Mouse (Mus musculus): ENCODE results near the gene Tenm2. TPM values are rescaled to one million over a fixed set of nuclear protein-coding genes. Genes with fewer than 3 reads are reported as not detected.

Tenm2 gene
- polyA plus RNA-seq, 1 experiment from 2014 or later = 5.5 TPM

DNA sequence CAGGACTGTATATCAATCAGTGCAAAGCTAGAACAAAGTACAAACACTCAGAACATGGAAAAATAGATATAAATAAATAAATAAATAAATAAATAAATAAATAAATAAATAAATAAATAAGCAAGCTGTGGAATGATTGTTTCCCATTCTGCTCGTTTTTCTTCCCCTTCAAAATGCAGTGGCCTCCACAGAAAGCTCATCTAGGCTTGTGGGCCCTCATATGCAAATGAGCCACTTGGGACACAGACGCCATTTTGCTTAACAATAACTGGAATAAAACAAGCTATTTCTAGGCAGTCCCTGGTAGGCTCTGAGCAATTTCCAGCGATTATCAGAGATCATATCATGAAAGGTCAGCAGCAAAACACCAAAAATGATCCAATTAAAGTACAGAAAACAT lies 672.9 kb downstream of the Tenm2 start:
- Histone ChIP-seq H3K27ac (replicated peaks) (no peak overlapping the region), H3K9me3 (replicated peaks) (no peaks in the 10 kb centered on the region), H3K27me3 (no peaks in the 10 kb centered on the region), H3K36me3 (no peaks in the 10 kb centered on the region), H3K9ac (no peak overlapping the region), H3K4me2 (replicated peaks) (no peak overlapping the region), H3K4me1 (no peaks in the 10 kb centered on the region), H3K4me3 (replicated peaks) (no peak overlapping the region)
- no peak for ATAC-seq (ENCODE audit: insufficient number of reproducible peaks, low FRiP score, low TSS enrichment, low read depth)
- 70% methylated on average over 3 of the region's 3 CpGs for WGBS

- Histone ChIP-seq H3K4me1 (no peaks in the 10 kb centered on the region), H3K27me3 (no peaks in the 10 kb centered on the region), H3K27ac (replicated peaks) (no peak overlapping the region), H3K9me3 (replicated peaks) (no peaks in the 10 kb centered on the region), H3K4me3 (replicated peaks) (no peak overlapping the region), H3K4me2 (replicated peaks) (no peak overlapping the region), H3K9ac (no peak overlapping the region), H3K36me3 (no peaks in the 10 kb centered on the region)
- ATAC-seq (ENCODE audit: insufficient number of reproducible peaks, low FRiP score, low TSS enrichment, low read depth) = no peak
- 76% methylated on average over 7 of the region's 7 CpGs for WGBS
These were observed 674.8 kb downstream of the Tenm2 start for GRCm38 (mm10) chr11:36560785-36561548.

GRCm38 (mm10) chr11:36557316-36557715 lies 678.4 kb downstream of the Tenm2 start:
- 79% methylated on average over 6 of the region's 6 CpGs for WGBS
- no peak overlapping the region for H3K4me3 ChIP-seq (replicated peaks)
- no peak overlapping the region for H3K27ac ChIP-seq (replicated peaks)
- no peaks in the 10 kb centered on the region for H3K4me1 ChIP-seq
- H3K4me2 ChIP-seq (replicated peaks) = no peak overlapping the region
- no peak overlapping the region for H3K9ac ChIP-seq
- no peaks in the 10 kb centered on the region for H3K27me3 ChIP-seq
- no peaks in the 10 kb centered on the region for H3K36me3 ChIP-seq
- no peak for ATAC-seq (ENCODE audit: insufficient number of reproducible peaks, low FRiP score, low TSS enrichment, low read depth)
- no peaks in the 10 kb centered on the region for H3K9me3 ChIP-seq (replicated peaks)

GRCm38 (mm10) chr11:36553286-36553685 lies 682.5 kb downstream of the Tenm2 start:
- Histone ChIP-seq H3K27me3 (no peaks in the 10 kb centered on the region), H3K4me2 (replicated peaks) (no peak overlapping the region), H3K36me3 (no peaks in the 10 kb centered on the region), H3K9ac (no peak overlapping the region), H3K4me1 (0 out of 2 replicates have a peak, but pooled peaks cover 3% of the 10 kb centered on the region), H3K27ac (replicated peaks) (no peak overlapping the region), H3K9me3 (replicated peaks) (no peaks in the 10 kb centered on the region), H3K4me3 (replicated peaks) (no peak overlapping the region)
- WGBS = 56% methylated on average over 5 of the region's 5 CpGs
- ATAC-seq (ENCODE audit: insufficient number of reproducible peaks, low FRiP score, low TSS enrichment, low read depth) = no peak

- Histone ChIP-seq H3K27me3 (no peaks in the 10 kb centered on the region), H3K9ac (no peak overlapping the region), H3K9me3 (replicated peaks) (no peaks in the 10 kb centered on the region), H3K4me3 (replicated peaks) (no peak overlapping the region), H3K4me1 (0 out of 2 replicates have a peak, but pooled peaks cover 3% of the 10 kb centered on the region), H3K36me3 (no peaks in the 10 kb centered on the region), H3K4me2 (replicated peaks) (no peak overlapping the region), H3K27ac (replicated peaks) (no peak overlapping the region)
- ATAC-seq (ENCODE audit: insufficient number of reproducible peaks, low FRiP score, low TSS enrichment, low read depth) = no peak
- WGBS = 19% methylated on average over 4 of the region's 4 CpGs
These were observed 685.1 kb downstream of the Tenm2 start for GRCm38 (mm10) chr11:36550649-36551048.

DNA sequence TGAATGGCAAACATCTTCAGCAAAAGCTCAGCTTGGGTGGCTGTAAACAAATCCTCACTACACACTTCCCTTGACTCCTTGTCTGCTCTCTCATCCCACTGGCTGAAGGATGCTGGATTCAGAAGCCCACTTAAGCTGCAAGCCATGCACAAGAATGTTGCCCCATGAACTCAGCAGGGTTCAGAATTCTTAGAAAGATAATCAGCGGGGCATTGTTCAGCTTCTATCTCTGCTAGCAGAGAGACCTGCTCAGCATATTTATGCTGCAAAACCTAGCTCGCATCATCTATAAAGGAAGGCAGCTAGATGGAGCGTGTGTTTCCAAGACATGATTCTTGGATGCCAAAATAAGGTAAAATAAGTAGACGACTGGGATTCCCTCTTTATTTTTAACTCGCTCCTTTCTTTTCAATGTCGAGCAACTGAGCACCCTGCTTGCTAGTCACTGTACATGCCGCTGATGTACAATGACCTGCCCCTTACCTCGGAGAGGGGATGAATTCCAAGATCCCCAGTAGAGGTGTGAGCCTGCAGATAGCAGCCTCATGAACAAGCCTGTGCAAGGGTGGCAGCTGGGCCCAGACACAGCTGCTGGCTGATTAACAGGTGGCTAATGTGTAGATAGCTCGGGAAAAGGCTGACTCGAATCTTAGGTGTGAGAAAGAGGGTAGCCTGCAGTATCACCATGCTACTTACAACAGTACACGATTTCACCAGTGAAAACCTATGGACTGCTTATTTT lies 686.2 kb downstream of the Tenm2 start:
- no peak for ATAC-seq (ENCODE audit: insufficient number of reproducible peaks, low FRiP score, low TSS enrichment, low read depth)
- no peak overlapping the region for H3K9ac ChIP-seq
- H3K27ac ChIP-seq (replicated peaks) = no peak overlapping the region
- H3K4me2 ChIP-seq (replicated peaks) = no peak overlapping the region
- no peak overlapping the region for H3K4me3 ChIP-seq (replicated peaks)
- no peaks in the 10 kb centered on the region for H3K36me3 ChIP-seq
- no peaks in the 10 kb centered on the region for H3K9me3 ChIP-seq (replicated peaks)
- WGBS = 61% methylated on average over 11 of the region's 11 CpGs
- H3K27me3 ChIP-seq = no peaks in the 10 kb centered on the region
- 0 out of 2 replicates have a peak, but pooled peaks cover 3% of the 10 kb centered on the region for H3K4me1 ChIP-seq

DNA sequence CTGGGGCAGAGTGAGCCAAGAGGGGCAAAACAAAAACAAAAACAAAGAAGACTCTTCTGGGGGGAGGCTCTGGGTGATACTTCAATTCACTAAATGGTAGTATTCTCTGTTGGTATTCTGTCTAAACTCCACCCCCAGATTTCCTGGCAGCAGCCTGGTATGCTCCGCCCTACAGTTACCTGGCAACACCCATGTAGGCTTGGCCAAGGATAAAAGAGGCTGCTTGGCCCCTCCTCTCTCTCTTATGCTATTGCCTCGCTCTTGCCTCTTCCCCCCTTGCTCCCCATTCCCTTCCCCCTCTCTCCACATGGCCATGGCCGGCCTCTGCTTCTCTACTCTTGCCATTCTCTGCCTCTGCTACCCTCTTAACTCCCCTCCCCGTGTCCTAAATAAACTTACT lies 687.6 kb downstream of the Tenm2 start:
- Histone ChIP-seq H3K4me1 (0 out of 2 replicates have a peak, but pooled peaks cover 3% of the 10 kb centered on the region), H3K9ac (no peak overlapping the region), H3K4me2 (replicated peaks) (no peak overlapping the region), H3K9me3 (replicated peaks) (no peaks in the 10 kb centered on the region), H3K36me3 (no peaks in the 10 kb centered on the region), H3K27ac (replicated peaks) (no peak overlapping the region), H3K27me3 (no peaks in the 10 kb centered on the region), H3K4me3 (replicated peaks) (no peak overlapping the region)
- 80% methylated on average over 4 of the region's 4 CpGs for WGBS
- ATAC-seq (ENCODE audit: insufficient number of reproducible peaks, low FRiP score, low TSS enrichment, low read depth) = no peak

DNA sequence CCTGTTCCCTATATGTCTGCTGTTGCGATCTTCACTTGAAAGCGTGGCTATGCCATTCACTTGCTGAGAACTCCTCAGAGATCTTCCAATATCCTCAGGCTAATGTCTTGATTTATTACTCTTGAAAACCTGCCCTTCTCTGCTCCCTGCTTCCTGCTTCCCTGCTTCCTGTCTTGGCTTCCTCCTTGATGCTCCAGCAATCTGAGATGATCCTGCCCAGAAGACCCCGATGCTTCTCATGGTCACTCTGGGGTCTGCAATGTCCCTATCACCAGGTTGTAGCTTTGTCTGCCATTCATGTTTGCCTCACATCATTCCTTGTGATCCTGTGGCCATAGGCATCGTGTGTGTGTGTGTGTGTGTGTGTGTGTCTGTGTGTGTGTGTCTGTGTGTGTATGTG lies 697.6 kb downstream of the Tenm2 start:
- Histone ChIP-seq H3K4me1 (no peaks in the 10 kb centered on the region), H3K27ac (replicated peaks) (no peak overlapping the region), H3K4me3 (replicated peaks) (no peak overlapping the region), H3K9ac (no peak overlapping the region), H3K4me2 (replicated peaks) (no peak overlapping the region), H3K27me3 (no peaks in the 10 kb centered on the region), H3K36me3 (no peaks in the 10 kb centered on the region), H3K9me3 (replicated peaks) (no peaks in the 10 kb centered on the region)
- ATAC-seq (ENCODE audit: insufficient number of reproducible peaks, low FRiP score, low TSS enrichment, low read depth) = no peak
- WGBS = 73% methylated on average over 4 of the region's 4 CpGs

DNA sequence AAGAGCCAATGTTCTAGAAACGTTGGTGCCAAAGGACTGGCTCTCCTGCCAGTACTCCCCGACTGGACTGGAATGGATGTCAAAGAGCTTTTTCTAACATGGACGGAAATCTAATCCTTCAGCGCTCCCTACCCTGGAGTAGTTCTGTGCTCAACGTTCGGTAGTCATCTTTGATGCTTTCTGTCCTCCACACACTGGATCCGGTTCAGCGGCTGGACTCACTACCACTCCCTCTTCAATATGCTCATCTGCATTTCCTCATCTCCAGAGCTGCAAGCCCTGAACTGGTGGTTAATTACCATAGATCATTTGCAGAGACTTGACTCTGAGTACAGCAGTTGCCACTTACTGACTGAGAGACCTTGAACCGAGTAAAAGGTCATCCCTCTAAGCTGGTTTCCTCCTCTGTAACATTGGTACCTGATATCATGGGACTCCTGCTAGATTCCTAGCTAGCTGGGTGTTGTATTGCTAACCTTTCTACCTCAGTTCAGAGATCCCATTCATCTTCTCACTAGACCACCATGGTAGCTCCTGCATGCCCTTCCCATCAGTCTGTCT lies 698.1 kb downstream of the Tenm2 start:
- H3K27me3 ChIP-seq = no peaks in the 10 kb centered on the region
- H3K4me3 ChIP-seq (replicated peaks) = no peak overlapping the region
- H3K36me3 ChIP-seq = no peaks in the 10 kb centered on the region
- H3K9ac ChIP-seq = no peak overlapping the region
- ATAC-seq (ENCODE audit: insufficient number of reproducible peaks, low FRiP score, low TSS enrichment, low read depth) = no peak
- H3K4me1 ChIP-seq = no peaks in the 10 kb centered on the region
- H3K27ac ChIP-seq (replicated peaks) = no peak overlapping the region
- no peaks in the 10 kb centered on the region for H3K9me3 ChIP-seq (replicated peaks)
- no peak overlapping the region for H3K4me2 ChIP-seq (replicated peaks)
- WGBS = 77% methylated on average over 9 of the region's 9 CpGs

DNA sequence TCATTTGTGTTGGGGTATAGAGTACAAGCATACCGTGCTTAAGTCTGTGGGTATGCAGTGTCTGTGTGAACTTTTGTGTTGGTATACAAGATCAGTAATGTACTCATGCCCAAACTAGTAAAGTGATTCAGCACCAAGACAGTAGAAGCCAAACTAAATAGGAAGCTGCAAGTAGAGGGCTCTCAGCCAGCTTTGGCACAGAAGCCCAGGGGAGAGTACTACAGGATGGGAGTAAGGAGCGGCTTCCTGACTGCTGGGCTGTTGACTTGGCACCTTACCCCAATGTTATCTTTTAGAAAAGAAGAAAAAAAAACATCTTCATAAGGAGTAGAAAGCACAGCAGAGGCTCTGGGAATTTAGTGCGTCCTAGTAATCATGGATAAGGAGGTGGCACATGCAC lies 700.2 kb downstream of the Tenm2 start:
- Histone ChIP-seq H3K9me3 (replicated peaks) (no peaks in the 10 kb centered on the region), H3K36me3 (no peaks in the 10 kb centered on the region), H3K4me3 (replicated peaks) (no peak overlapping the region), H3K4me1 (no peaks in the 10 kb centered on the region), H3K27ac (replicated peaks) (no peak overlapping the region), H3K9ac (no peak overlapping the region), H3K4me2 (replicated peaks) (no peak overlapping the region), H3K27me3 (no peaks in the 10 kb centered on the region)
- ATAC-seq (ENCODE audit: insufficient number of reproducible peaks, low FRiP score, low TSS enrichment, low read depth) = no peak
- WGBS = 73% methylated on average over 3 of the region's 3 CpGs

- no peak overlapping the region for H3K4me2 ChIP-seq (replicated peaks)
- no peaks in the 10 kb centered on the region; the same call in 1 of the 2 replicates for H3K4me1 ChIP-seq
- H3K27me3 ChIP-seq = no peaks in the 10 kb centered on the region
- WGBS = 61% methylated on average over 4 of the region's 4 CpGs
- no peaks in the 10 kb centered on the region for H3K9me3 ChIP-seq (replicated peaks)
- no peak overlapping the region for H3K9ac ChIP-seq
- ATAC-seq (ENCODE audit: insufficient number of reproducible peaks, low FRiP score, low TSS enrichment, low read depth) = no peak
- no peaks in the 10 kb centered on the region for H3K36me3 ChIP-seq
- no peak overlapping the region for H3K27ac ChIP-seq (replicated peaks)
- no peak overlapping the region for H3K4me3 ChIP-seq (replicated peaks)
These were observed 704.1 kb downstream of the Tenm2 start for GRCm38 (mm10) chr11:36531614-36532013.
